Mouse (Mus musculus): ENCODE results near the gene Olfr497. TPM values are rescaled to one million over a fixed set of nuclear protein-coding genes. Genes with fewer than 3 reads are reported as not detected.

The Olfr497 gene
- polyA plus RNA-seq (2017; shearing (Covaris generic)): not detected

DNA sequence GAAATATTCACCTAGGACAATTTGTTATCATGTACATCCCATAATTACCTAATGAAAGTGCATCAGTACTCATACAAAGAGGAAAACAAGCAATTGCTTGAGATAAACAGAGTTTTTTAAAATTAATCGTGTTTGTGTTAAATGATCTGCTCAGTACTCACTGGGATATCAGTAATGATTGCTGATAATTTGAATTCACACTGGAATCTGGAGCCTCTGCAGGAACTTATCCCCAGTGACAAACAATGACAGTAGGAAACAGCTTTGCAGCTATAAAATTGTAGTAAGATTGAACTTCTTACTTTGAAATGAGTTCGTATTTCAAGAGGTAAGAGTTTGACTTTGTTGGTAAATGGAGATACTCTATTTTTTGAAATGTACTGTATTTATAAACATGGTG, at the start of gene Olfr497:
Gene Olfr497 (plus strand): TSS at position 301 of the 400 bp plus-strand sequence.

DNA sequence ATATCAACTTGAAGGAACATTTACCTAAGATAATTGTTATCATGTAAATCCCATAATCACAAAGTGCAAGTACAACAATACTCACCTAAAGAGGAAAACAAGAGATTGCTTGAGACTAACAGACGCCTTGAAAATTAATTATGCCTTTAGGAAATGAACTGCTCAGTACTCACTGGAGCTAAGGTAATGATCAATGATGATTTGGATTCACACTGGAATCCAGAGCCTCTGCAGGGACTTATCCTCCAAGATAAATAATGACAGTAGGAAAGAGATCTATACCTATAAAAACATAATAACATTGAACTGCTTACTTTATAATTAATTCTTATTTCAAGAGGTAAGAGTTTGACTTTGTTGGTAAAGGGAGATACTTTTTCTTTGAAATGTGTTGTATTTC, 27.4 kb upstream of the Olfr497 start, which contains the start of gene Olfr495:
Gene Olfr495 (plus strand): TSS at position 301 of the 400 bp plus-strand sequence.

DNA sequence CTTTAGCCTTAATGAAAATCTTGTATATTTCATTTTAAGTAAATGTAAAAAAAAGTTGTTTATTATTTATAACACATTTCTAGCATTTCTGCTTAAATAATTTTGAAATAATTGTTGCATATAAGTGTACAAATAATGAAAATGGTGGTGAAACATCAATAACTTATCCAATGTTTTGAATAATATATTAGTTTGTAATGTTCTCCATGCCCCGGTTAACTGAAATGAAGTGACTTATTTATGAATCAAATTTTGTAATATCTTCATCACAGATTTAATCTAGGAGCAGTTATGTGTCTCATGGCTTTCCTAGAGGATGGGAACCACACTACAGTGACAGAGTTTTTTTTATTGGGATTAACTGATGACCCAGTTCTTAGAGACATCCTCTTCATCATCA, 44.8 kb downstream of the Olfr497 start, which contains the start of gene Olfr498:
Gene Olfr498 (plus strand): TSS at position 301 of the 400 bp plus-strand sequence.

Other genes with a start within 250 kb of the Olfr497 start
- gene Olfr486, start 247.7 kb upstream of the Olfr497 start, polyA plus RNA-seq (2017; shearing (Covaris generic)): not detected
- not detected for gene Olfr487, start 205.8 kb upstream of the Olfr497 start, polyA plus RNA-seq (2017; shearing (Covaris generic))
- gene Olfr488, start 162.1 kb upstream of the Olfr497 start, polyA plus RNA-seq (2017; shearing (Covaris generic)): not detected
- gene Olfr490, start 131.5 kb upstream of the Olfr497 start, polyA plus RNA-seq (2017; shearing (Covaris generic)): 0.40 TPM
- not detected for gene Olfr491, start 107.0 kb upstream of the Olfr497 start, polyA plus RNA-seq (2017; shearing (Covaris generic))
- gene Olfr492, start 96.7 kb upstream of the Olfr497 start, polyA plus RNA-seq (2017; shearing (Covaris generic)): not detected
- gene Olfr493, start 73.4 kb upstream of the Olfr497 start, polyA plus RNA-seq (2017; shearing (Covaris generic)): not detected
- not detected for gene Olfr494, start 55.1 kb upstream of the Olfr497 start, polyA plus RNA-seq (2017; shearing (Covaris generic))
- gene Olfr495, start 27.3 kb upstream of the Olfr497 start, polyA plus RNA-seq (2017; shearing (Covaris generic)): not detected
- not detected for gene Olfr498, start 44.9 kb downstream of the Olfr497 start, polyA plus RNA-seq (2017; shearing (Covaris generic))
- 0.20 TPM for gene Olfr502, start 104.6 kb downstream of the Olfr497 start, polyA plus RNA-seq (2017; shearing (Covaris generic))
- not detected for gene Olfr503, start 124.1 kb downstream of the Olfr497 start, polyA plus RNA-seq (2017; shearing (Covaris generic))
- not detected for gene Olfr504, start 145.4 kb downstream of the Olfr497 start, polyA plus RNA-seq (2017; shearing (Covaris generic))
- not detected for gene Olfr506, start 190.4 kb downstream of the Olfr497 start, polyA plus RNA-seq (2017; shearing (Covaris generic))
- not detected for gene Olfr507, start 201.4 kb downstream of the Olfr497 start, polyA plus RNA-seq (2017; shearing (Covaris generic))
- gene Olfr508, start 209.6 kb downstream of the Olfr497 start, polyA plus RNA-seq (2017; shearing (Covaris generic)): not detected
- gene Olfr509, start 231.5 kb downstream of the Olfr497 start, polyA plus RNA-seq (2017; shearing (Covaris generic)): not detected
- gene Olfr510, start 246.0 kb downstream of the Olfr497 start, polyA plus RNA-seq (2017; shearing (Covaris generic)): not detected